Mouse (Mus musculus): ENCODE results near the gene Nfib.

GRCm38 (mm10) chr4:82246290-82246689, 459.3 kb downstream of the Nfib start:
- TF ChIP-seq CTCF (IDR thresholded peaks at IDR 0.05; ENCODE audit: low read depth, low read length) (no peak), GATA1 (IDR thresholded peaks at IDR 0.05; ENCODE audit: borderline replicate concordance, low read length) (no peak)

All from G1E (cell line).